Mouse (Mus musculus) adrenal gland, adult (tissue): ENCODE results near the gene Rassf6.

Experiments used
- DNase-seq, 2 experiments: peaks; one replicate each; pipeline ENCODE4 v3.0.0; 2022 to 2023; ENCODE audit warnings: low spot score in 1 of 2; ENCODE audit not compliant: inconsistent age in 2 of 2

The Rassf6 gene

DNA sequence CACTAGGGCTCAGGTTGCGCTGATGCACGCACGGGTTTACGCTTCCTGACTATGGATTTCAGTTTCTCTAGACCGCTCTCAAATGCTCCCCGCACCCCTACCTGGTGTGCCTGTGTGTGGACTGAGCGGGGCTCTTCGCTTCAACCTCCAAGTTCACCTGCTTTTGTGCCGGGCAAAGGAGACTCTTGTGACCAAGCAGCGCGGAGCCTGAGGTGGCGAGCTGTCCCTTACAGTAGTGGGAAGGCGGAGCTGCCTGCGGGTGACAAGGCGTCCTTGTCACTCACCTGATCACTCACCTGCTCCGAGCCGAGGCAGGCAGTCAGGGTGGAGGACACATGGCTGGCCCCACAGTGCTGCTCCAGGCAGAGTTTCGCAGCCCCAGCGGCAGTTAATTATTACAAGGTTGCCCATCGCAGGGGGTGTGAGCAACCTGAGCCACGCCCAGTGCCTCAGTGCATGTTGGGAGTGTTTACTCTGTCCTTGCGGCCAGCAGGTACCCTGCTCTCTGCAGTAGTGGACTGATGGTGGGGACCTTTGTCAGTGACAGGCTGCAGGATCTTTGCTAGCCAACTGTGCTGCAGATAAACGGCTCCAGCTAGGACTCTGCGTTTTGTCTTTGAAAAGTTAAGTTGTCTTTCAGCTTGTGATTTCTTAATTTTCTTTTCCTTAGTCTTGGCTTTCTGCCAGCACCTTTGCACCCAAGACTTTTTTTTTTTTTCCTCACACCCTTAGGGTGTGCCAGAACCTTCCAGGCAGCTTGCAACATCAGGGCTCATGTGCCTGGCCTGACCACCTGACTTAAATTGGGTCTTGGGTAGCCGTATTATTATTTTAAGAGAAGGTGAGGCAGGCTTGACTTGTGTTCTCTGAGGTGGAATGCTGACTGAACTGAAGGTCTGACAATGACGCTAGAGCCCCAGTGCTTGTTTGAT lies at the start of gene Rassf6:
Gene Rassf6, minus strand, starts transcription at position 372 of the 932 bp plus-strand sequence.
- DNase-seq, result peak in 1 of 2 experiments; percentile 52

DNA sequence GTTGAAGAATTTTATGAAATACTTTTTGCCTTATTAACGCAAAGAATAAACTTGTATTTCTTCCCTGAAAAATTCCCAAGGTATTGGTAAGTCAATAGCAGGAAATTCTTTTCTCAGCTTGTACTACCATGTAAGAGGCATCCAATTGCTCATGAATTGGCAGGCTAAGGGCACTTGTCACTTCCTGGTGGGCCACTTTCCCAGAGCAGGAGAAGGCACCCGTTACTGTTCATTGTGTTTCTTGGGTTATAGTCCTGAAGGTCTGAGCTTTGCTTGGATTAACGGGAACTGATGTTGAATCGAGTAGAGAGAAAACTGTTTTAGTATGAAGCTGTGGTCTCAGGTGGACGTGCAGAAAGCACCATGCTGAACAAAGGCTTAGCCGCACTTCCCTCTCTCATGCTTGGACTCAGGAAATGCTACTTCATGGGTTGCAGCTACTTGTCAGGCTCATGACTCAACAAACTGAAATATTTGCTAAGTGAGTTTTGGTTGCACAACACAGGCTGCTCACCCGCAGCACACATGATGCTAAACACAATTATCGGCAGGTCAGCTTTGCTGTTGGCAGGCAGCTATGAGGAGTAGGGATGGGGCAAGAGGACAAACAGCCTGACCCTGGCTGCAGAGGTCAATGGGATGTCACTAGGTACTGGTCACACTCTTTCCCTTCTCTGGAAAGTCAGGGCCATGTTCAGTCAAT lies 49.1 kb upstream of the Rassf6 start:
- peak in 1 of 2 experiments; percentile 60 for DNase-seq

DNA sequence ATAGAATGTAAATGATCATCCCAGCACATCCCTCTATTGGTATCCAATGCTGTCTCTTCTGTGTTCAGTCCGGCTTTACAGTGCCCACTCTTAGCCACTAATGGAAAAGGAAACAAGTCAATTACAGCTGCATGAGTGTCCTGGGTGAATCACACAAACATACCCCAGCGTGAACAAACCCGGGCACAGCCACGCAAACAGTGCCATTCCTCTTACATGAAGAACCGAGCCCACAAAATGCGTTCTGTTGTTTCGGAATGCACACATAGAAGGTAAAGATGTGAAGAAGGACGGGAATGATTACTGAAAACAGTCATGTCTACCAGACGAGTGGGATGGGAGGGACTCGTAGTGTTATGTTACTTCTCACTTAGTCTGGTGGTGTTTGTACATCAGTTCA lies 47.5 kb upstream of the Rassf6 start:
- DNase-seq, result no peak

DNA sequence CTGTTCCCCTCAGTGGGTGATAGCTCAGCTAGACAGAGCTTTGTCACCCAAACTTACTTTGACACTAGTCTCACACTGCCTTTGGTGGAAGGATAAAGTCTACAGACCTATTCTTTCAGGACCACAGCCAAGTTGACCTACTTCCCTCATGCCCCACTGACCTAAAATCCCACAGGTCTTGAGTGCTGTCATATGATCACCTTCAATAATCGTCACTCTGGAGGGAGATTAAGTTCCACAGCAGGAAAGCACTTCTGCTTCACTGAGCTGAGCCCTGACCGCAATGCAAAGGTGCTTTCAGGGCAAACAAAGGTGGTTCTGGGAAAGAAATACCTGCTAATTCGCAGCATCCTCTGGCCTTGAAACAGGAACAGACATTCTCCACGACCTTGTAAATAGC lies 44.5 kb upstream of the Rassf6 start:
- no peak for DNase-seq

DNA sequence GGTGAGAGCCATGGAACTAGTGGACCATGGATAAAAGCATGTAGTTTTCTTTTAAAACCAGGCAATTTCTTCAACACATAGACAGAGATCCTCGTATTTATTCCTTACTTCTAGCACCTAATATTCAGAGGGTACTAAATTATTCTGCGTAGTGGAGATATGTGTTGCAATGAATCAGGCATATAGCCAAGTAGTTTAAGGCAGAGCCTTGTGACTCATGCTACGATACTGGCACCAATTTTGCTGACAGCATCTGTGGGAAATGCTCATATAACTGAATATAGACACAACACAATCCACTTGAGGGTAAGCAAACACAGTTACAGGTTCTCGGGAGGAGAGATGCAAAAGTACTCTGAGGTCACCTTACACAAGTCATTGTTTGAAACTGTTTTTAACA lies 41.4 kb upstream of the Rassf6 start:
- DNase-seq, result peak in 1 of 2 experiments; percentile 74

DNA sequence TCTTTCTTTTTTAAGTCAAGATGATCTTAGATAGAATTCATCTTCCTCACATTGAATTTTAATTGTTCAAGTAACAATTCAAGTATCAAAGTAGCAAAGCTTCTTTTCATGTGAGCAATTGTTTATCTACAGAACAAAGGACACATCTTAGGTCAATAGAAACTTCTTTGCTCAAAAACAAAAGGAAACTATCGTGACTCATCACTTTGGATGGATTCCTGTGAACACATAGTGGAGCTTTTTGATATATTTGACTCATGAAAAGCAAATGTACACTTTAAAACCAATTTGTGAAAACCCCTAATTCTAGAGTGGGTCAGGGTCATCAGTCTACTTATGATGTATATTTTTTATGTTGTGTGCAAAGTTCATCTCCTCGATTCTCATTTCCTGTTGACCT lies 37.1 kb upstream of the Rassf6 start:
- DNase-seq, result no peak

DNA sequence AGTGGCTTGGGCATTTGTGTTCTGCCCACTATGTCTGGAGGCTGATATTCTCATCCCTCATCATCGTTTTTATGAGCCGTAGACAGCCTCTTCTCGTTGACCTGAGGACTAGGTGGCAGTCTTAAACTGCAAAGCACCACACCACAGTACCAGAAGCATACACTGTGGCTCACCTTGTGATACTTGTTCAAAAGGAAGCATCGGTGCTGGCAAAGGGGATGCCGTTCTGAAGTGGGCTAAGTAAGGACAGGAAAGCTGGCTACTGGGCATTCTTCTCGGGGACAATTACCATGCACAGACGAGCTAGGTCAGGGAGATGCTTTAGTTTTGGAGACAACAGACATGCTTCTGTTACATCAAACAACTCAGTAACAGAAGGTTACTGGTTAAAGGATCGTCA lies 21.4 kb upstream of the Rassf6 start:
- DNase-seq, result no peak

DNA sequence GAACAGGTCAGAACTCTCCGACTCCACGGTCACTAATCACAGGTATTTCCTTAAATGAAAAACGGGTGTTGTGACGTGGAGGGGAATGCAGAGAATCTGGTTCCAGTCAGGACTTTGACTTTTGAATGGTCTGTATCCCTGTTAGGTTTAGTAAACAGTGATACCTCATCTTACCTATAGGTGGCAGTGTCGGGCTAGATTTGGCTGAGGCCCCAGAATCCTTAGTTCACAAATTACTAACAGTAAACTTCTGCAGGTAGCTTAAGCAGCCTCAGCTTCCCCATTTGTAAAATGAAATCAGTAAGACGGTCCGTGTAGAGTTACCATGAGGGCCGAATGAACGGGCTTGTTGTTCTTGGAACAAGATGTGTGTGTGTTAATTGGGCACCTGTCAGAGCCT lies 21.0 kb upstream of the Rassf6 start:
- peak; percentile 29 to 87 for DNase-seq

DNA sequence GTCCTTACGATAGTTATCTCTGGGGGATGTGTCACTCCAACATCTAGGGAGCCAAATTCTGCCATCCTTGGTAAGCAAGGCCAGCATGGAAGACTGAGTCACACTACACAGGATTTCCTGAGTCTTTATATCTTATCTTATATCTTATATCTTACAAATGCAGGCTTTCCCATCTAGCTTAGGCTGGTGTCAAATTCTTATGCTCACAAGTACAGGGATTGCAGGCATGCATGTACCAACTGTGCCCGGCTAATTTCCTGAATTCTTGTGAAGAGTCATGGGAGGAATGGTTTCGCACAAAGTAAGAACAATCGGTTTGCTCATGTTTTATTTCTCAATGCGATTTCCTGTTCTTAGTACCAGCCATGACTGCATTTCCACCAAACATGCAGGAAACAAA lies 20.0 kb upstream of the Rassf6 start:
- DNase-seq, result no peak

DNA sequence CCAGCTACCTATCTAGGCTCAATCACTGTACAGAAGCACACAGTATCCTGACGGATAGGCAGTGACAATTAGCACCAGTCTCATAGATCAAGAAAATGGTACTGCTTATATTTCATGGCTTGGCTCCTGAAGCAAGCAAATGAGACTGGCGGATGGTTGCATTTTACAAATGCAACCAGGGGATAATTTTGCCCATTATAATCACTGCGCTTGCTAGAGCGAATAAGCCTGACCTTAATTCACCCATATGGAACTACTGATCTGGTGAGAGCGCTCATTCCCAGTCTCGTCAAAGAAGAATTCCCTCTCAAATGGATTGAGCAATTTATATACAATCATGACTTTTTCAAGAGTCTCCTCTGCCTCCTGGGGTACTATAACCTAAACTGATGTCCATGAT lies 16.2 kb upstream of the Rassf6 start:
- DNase-seq, result no peak

DNA sequence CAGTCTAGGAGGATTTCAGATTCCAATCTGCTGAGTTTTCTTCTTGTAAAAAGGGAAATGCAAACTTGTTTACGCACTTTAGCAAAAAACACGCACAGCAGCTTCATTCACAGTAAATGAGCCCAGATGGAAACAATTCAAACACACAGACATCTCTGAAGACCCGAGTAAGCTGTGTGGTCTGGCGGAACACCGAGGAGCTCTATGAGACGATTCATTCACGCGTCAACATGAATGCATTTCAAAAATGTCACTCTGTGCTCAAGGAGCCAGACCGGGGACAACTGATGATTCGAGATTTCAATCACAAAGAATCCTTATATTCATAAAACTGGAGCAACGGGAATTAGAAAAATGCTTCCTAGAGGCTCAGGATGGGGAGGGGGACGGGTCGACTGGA lies 15.4 kb upstream of the Rassf6 start:
- no peak for DNase-seq

DNA sequence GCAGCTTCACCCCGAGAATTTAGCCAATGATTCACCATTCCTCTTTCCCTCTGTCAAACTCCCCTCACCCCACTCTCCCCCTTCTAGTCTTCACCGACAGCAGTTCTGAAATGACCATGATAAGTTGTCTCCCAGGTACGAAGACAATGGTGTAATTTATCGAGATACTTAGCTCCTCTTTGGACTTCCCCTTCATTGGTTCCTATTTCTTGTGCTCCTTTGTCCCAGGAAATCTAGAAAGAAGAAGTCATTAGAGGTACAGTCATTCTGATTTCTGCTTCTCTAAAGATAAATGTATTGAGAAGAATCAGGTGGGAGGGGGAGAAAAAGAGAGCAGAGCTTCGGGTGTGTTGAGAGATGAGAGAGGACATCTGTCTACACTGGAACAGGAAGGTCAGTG lies 14.3 kb upstream of the Rassf6 start:
- no peak for DNase-seq

DNA sequence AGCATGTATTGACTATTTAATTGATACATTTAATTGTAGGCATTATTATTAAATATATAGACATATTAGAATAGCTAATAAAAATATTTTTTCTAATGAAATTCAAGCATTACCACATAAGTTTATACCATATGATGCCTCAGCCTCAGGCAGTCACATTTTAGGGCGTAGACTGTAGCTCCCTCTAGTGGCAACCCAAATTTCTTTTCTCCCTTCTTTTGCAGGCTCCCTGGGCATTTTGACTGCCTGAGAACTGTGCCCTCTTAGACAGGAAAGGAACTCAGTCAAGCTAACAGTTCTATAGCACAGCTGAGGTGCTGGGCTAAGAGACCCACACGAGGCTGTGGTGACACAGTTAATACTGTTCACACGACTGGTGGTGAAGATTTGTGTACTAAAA lies 12.3 kb upstream of the Rassf6 start:
- DNase-seq, result peak; percentile 16 to 80

DNA sequence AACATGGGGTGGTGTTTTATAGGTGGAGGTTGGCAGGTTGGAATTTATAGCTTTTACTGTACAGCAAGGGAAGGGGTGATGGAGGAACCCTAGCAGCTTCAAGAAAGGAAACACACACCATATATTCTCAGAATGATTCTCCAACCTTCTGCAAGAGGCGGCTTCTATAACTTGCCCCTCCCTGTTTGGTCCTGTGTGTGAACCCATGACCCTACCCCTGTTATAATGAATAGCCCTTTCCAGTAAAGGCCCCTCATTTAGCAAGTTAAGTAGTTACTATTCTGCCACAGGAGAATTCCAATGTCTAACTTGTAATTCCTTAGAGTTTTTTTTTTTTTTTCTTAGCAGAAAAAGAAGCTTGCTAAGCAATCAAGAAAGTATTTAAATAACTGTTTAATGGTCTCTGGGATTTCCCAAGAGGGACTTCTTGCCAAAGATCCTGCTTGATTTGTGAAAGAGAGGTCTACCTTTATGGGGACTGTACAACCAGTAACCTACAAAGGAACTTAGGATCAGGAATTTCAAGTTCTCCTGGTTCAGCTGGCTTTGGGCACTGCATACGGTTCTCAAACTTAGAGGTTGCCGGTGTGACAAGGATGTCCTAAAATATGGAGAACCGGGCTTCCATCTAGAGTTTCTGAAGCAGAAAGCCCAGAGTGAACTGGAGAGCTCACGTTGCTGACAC lies 10.2 kb upstream of the Rassf6 start:
- no peak for DNase-seq

DNA sequence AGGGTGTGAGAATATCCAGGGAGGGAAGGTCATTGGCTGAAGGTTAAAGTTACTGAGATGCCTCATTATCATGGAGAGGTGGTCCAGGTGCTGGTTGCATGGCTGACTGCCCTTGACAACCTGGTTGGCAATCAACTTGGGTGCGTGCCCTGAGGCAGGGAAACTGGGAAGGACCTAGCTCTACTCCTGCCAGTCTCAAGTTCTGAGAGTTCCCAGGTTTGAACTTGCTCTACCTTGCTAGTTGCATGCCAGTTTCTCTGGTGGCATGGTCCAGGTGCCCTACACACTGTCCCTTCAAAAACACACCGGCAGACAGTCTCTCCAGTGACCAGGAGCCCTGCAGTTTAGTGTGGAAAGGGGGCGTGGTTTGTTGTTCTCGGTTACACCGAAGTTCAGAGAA lies 7.0 kb upstream of the Rassf6 start:
- DNase-seq, result no peak

DNA sequence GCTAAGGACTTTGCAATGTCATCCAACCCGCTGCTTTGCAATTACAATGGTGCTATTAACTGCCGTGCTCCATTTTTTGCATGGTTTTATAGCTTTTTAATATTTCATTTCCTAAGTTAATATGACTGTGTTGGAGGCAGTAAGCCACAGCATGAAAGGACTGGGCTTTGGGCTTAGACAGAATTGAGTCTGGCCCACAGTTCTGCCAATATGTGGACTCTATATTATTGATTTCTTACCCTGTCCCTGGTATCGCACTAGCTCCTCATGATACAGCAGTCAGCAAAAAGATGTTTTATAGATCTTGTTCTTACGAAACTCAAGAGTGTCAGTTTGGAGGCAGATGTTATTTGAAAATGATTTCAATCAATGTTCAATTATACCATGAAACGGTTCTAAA lies 5.9 kb upstream of the Rassf6 start:
- no peak for DNase-seq

DNA sequence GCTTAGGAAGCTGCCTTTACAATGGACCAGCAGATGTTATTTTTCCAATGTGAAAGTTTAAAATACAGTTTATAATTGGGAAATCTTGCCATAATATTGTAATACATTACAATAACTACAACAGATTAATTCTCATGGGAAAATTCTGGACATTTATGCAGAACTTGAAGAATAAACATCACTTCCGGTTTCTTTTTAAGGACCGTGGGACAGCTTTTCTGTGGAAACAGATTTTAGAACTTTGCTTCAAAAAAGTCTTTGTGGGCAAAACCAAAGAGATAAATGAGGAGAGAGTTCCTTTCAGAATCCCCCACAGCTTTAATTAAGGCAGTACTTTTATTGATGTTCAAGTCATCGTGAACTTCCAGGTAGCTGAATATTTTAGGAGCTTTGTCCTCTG lies 5.1 kb upstream of the Rassf6 start:
- DNase-seq, result no peak

DNA sequence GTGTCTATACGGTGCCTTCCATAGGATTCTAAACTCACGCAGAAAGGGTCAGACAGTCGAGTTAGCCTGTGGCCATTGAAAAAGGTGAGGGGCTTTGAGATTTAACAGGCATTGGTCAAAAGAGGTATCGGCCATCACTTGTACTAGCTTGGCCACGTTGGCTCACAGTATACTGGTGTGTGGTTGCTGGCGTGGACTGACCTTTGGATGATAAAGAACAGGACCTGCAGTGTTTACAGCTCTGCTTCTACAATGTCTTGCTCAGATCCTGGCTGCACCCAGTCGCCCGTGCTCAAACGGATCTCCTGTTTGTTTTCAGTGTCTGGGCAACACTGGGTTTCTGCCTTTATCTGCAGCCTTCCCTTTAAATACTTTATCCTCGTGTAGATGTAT lies 757 bp upstream of the Rassf6 start:
- no peak for DNase-seq

DNA sequence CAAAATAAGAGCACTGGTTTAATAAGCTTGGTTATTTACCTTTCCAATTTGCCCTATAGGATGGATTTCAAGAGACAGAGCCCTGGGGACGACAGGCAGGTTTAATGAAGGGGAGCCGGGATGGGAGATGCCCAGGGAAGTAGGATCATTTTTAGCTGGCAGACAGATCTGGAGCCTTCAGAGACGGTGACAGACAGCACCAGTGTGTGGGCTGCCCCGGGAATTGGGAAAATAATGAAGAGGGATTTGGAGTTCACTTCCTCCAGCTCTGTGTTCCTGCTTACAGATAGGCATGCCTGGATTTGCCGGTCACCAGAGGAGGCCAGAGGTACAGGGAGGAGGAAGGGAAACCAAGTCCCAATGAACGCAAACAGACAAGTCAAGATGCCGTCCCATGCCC lies 5.6 kb downstream of the Rassf6 start:
- no peak for DNase-seq

DNA sequence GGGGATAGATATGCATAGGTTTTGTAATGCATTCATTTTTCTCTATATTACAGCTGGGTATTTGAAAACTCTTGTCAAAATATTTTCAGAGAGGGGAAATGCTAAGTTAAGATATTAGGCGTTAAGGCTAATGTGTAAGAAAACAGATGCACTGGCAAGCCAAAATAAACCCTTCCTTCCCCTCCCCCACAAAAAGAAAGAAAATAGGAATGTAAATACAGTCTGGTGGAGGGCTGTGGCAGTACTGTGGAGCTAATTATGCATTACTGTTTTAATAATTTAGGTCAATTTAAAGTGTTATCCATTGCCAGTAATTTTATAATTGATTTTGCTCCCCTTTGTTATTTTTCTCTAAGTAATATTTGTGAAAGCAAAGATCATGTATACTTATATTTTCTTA lies 11.9 kb downstream of the Rassf6 start:
- no peak for DNase-seq

DNA sequence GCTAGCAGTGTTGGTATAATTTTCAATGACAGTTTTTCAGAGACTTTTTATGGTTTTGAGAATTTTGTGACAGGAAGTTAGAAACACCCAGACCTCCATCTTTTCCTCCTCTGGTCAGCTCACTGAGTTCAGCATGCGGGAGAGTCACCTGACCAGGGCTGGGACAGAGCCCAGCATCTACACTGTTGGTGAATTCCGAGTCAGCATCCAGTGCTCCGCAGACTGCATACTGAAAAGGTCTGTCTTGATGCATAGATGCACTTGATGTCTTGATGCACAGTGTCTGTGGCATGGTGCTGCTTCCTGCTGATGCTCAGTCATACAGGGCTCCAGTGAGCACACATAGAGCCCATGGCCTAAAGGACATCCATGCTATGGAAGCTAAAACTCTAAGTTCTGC lies 12.4 kb downstream of the Rassf6 start:
- DNase-seq, result no peak

DNA sequence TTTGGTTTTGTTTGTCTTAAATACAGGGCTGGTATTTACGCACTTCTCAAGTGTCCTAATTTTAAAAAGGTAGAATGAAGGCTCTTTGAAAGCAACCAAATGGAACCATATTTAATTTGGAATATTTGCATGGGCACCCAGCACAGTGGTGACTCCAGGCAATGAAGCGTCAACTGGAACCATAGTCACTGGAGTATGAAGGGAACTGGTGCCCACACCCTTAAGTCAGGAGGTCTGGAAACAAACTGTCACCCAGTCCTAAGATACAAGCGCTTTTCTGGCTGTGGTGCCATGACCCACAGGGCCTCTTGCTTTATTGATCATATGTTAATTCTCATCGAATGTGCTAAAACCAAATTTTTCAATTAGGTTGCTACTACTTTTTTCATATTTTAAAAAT lies 13.0 kb downstream of the Rassf6 start:
- no peak for DNase-seq
